Mouse (Mus musculus): ENCODE data around the gene Fbxo8.

GRCm38 (mm10) chr8:56619571-56619970, 68.7 kb downstream of the Fbxo8 start:
- TF ChIP-seq POLR2A (IDR thresholded peaks at IDR 0.05; ENCODE audit: borderline replicate concordance, control insufficient read depth, low read depth, low read length) (no peak), CTCF (IDR thresholded peaks at IDR 0.05; ENCODE audit: control insufficient read depth, insufficient read depth, low read length) (no peak)

Measured in bone marrow, adult 2 months (tissue).